Mouse (Mus musculus): ENCODE data around the gene Polrmt.
A peak's percentile ranks its signal among the peaks of the same experiment; 100 is the strongest.
"Not testable (repeated sequence)": the region's sequence is repeated elsewhere in the genome, so short reads cannot be mapped to it uniquely, and the experiment has no call there.

The Polrmt gene

GRCm38 (mm10) chr10:79708668-79709067 is 37.7 kb downstream of the Polrmt start:
- no peak for DNase-seq (ENCODE audit: low read depth)

- DNase-seq (ENCODE audit: low read depth) = no peak
Measured at GRCm38 (mm10) chr10:79707759-79708158, 38.6 kb downstream of the Polrmt start.

GRCm38 (mm10) chr10:79707162-79707561 is 39.2 kb downstream of the Polrmt start:
- DNase-seq (ENCODE audit: low read depth) = no peak

GRCm38 (mm10) chr10:79706406-79707094 is 39.8 kb downstream of the Polrmt start:
- DNase-seq (ENCODE audit: low read depth) = no peak

- peak; percentile 50 for DNase-seq (ENCODE audit: low read depth)
Measured at GRCm38 (mm10) chr10:79705951-79706350, 40.4 kb downstream of the Polrmt start.

GRCm38 (mm10) chr10:79704970-79705360 is 41.4 kb downstream of the Polrmt start:
- DNase-seq (ENCODE audit: low read depth) = no peak

GRCm38 (mm10) chr10:79704065-79704969 is 42.1 kb downstream of the Polrmt start, which contains the start of gene Bsg:
Gene Bsg, plus strand, starts transcription at chr10:79704491.
- DNase-seq (ENCODE audit: low read depth) = peak; percentile 99

- no peak for DNase-seq (ENCODE audit: low read depth)
Measured at GRCm38 (mm10) chr10:79703541-79703940, 42.8 kb downstream of the Polrmt start.

GRCm38 (mm10) chr10:79702970-79703369 is 43.4 kb downstream of the Polrmt start:
- not testable (repeated sequence) for DNase-seq (ENCODE audit: low read depth)

- DNase-seq (ENCODE audit: low read depth) = no peak
Measured at GRCm38 (mm10) chr10:79701443-79702129, 44.8 kb downstream of the Polrmt start.

- DNase-seq (ENCODE audit: low read depth) = no peak
Measured at GRCm38 (mm10) chr10:79700676-79701075, 45.7 kb downstream of the Polrmt start.

- DNase-seq (ENCODE audit: low read depth) = no peak
Measured at GRCm38 (mm10) chr10:79698459-79698858, 47.9 kb downstream of the Polrmt start.

GRCm38 (mm10) chr10:79697916-79698315 is 48.5 kb downstream of the Polrmt start:
- DNase-seq (ENCODE audit: low read depth) = no peak

- DNase-seq (ENCODE audit: low read depth) = no peak
Measured at GRCm38 (mm10) chr10:79696129-79696651, 50.2 kb downstream of the Polrmt start.

- DNase-seq (ENCODE audit: low read depth) = peak; percentile 84
Measured at GRCm38 (mm10) chr10:79695231-79696128, 50.9 kb downstream of the Polrmt start.

- no peak for DNase-seq (ENCODE audit: low read depth)
Measured at GRCm38 (mm10) chr10:79694379-79694655, 52.1 kb downstream of the Polrmt start.

GRCm38 (mm10) chr10:79693580-79694378 is 52.6 kb downstream of the Polrmt start:
- DNase-seq (ENCODE audit: low read depth) = no peak

- no peak for DNase-seq (ENCODE audit: low read depth)
Measured at GRCm38 (mm10) chr10:79691986-79692548, 54.3 kb downstream of the Polrmt start.

- DNase-seq (ENCODE audit: low read depth) = no peak
Measured at GRCm38 (mm10) chr10:79689178-79689577, 57.2 kb downstream of the Polrmt start.

- no peak for DNase-seq (ENCODE audit: low read depth)
Measured at GRCm38 (mm10) chr10:79688720-79689119, 57.7 kb downstream of the Polrmt start, which contains the start of gene Gzmm. Gene Gzmm, plus strand, starts transcription at chr10:79689020.
